Mouse (Mus musculus): Measurements from ENCODE around the gene Pgpep1l. TPM values are rescaled to one million over a fixed set of nuclear protein-coding genes. Genes with fewer than 3 reads are reported as not detected.
"Not testable (repeated sequence)": the region's sequence is repeated elsewhere in the genome, so short reads cannot be mapped to it uniquely, and the experiment has no call there.

Pgpep1l gene
- not detected for total RNA-seq (2021)
- long read RNA-seq, experiment 1, partial matches to known transcripts = 0 of 1 reads
- long read RNA-seq, experiment 1, other reads (novel, unspliced or antisense) = 1 of 1 reads
- long read RNA-seq, experiment 2 = 0 reads

DNA sequence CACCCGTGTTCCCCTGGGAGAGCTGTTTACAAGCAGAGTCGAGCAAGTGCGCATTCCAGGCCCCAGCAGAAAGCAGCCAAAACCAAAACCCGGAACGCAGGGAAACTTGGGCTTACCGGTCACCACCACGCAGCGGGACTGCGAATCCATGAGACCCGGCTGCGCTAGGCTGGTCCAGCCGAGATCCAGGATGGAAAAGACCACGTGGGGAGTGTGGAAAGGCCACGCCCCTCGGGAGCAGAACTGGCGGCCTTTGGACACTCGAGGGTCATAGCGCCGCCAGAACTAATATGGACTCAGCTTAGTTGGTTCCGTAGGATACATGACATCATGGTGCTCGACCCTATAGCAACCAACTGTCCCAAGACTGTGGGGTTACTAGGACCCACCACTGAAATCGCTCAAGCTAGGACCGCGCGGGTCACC lies at the start of gene Pgpep1l:
Gene Pgpep1l (minus strand): TSS at position 206 of the 426 bp plus-strand sequence.
- peak; percentile 42 to 54 for DNase-seq

DNA sequence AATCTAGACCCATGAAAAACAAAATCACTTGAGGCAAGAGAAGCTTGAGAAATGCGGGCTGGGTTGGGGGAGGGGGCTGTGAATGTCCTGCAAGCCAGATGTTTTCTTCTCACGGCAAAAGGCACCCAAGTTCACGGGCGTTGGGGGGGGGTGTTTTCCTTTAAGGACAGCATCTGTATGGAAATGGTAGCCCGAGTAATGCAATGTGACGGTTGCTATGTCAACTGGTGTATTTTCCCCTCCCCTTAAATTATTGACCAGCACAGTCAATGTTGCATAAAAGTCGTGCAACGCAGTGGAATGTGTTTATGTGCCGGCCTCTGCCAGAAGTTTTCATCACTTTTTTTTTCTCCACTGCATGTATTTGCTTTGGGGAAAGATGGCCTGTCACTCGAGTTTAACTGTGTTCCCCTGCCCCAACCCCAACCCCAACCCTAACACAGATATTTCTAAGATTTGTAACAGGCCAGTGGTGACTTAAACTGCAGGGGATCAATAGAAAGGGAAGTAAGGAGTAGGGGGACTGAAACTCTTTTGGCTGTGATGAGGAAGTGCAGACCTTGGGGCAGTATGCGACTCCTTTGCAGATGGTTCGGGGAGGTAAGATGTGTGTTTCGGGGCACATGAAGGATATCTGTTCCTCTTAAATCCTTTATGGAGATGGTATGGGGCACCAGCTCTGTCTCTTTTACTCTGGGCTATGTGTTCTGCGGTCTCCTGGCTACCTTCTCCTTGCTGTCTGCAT lies 49.2 kb upstream of the Pgpep1l start:
- no peak for DNase-seq

DNA sequence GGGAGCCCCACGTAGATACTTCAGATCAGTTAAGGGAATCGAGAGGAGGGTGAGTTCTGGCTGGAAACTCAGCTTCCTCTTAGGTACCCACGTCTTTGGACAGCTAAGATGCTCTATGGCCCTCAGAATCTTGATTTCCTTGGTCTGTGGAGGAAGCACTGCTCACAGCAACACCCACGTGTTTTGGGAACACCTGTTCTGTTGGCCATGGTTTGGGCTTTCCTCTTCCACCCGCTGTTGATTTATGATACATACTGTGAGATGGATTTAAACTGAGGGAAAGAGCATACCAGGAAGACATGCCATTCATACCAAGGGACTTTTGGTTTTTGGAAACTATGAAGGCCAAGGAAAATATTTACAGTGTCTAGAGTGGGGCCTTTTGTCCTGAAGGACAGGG lies 48.4 kb upstream of the Pgpep1l start:
- DNase-seq = no peak

DNA sequence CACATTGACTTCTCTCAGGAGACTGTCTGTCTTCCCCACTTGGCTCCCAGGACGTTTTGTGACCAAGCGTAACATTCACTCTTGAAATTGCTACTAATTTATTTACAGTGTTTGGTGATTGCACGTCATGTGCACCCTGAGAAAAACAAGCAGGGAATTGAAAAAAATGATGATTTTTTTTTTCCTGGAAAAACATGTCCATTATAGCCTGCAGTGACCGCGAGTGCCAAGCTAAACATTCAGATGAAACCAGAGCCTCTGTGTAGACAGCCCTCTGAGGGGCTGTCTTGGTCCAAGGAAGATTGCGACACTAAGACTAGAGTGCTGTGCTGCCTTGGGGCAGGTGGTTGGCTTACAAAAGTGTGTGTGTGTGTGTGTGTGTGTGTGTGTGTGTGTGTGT lies 47.4 kb upstream of the Pgpep1l start:
- DNase-seq = peak in 1 of 2 experiments; percentile 9

DNA sequence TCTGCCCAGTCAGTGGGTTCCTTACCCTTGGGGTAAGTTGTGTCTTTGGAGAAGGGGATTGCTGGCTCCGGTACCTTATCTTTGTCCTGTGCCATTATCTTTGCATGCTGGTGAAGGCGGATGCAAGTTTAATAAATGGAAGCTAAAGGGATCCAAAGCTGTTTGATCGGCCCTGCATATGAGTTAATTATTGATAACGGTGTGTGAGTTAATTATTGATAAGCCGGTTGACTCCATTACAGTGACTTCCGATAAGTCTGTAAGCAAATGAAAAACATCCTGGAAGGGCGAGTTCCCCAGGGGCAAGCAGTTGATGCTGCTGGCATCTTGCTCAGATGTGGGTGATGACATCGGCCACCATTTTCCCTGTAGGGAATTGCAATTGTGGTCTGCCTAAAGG lies 42.7 kb upstream of the Pgpep1l start:
- DNase-seq = no peak

DNA sequence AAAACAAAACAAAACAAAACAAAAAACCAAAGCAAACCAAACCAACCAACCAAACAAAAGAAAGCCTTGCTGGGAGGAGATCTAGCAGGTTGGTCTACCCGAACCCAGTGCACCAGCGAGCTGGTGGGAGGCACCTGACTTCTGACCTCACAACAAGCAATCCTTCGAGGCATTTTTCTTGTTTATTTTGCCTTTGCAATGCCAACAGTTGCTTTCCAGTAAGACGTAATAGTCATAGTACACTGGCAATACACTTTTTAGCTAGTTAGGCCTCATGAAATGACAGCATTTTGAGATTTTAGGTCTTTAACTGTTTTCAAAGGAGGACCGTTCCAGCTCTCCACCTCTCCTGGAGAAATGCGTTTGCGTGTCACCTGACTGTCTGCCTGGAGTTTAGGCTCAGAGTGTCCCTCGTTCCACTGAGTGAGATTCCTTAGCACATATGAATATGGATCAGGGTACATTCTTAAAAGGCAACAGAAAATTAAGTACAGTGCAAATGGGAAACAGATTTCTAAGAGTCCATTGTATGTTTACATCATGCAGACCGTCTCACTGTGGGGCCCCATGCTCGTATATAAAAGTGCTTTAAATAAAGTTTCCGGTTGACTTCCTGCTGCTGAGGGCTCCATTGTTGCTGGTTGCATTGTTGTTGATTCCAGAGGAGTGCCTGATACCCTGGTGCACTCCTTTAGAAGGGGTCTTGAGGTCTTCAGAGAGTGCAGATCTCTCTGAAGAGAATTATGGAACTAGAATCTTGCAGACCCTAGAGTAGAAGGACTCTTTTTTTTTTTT lies 41.9 kb upstream of the Pgpep1l start:
- DNase-seq = no peak

DNA sequence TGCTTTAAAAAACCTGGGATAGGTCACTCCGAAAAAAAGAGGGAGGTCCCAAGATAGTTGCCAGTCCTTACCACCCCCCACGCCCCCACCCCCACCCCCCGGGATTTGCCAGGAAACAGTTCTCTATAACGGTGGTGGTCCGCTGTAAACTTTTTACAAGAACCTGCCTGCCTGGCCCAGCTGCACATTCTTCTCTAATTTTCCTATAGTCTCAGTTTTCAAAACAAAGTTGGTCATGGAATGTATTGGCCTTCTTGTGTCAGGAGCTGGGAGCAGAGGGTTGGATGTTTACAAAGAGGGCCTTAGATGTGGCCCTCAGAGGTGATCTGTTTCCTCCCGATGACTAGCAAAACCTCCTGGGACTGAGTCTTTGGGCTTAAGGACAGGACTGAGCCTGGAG lies 39.7 kb upstream of the Pgpep1l start:
- no peak for DNase-seq

DNA sequence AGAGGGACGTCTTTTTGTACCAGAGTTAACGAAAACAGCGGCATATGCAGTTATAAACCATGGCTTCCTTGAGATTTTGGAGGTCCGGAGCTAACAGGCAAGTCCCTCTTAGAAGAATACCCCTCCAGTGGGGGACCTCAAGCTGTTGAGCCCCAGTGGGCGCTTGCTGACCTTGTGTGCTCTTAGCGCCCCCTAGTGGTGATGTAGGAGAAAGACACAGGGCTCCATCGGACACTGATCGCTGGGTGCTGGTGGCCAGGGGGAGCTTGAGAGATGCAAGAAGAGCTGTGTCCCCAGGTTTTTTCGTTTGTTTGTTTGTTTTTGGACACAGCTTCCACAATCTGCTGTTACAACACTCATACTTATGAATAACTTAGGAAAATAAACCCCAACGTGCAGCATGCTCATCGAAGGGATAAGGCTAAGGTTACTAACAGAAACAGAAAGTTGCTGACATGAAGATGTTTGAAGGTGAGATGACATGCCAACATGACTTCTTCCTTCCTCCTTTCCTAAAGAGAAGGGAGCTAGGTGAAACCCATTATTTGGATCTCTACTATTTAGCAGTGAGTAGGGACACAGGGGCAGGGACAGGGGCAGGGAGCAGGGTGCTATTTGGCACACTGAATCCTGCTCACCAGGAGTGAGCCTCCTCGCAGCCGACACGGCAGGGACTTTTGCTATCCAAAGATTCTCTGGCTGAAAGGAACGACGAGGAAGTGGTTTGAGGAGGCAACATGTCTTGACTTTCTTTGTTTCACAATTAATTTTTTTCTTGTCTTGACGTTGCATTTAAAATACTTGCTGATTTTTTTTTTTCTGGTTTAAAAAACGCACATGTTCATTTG lies 38.8 kb upstream of the Pgpep1l start:
- peak; percentile 52 to 73 for DNase-seq

DNA sequence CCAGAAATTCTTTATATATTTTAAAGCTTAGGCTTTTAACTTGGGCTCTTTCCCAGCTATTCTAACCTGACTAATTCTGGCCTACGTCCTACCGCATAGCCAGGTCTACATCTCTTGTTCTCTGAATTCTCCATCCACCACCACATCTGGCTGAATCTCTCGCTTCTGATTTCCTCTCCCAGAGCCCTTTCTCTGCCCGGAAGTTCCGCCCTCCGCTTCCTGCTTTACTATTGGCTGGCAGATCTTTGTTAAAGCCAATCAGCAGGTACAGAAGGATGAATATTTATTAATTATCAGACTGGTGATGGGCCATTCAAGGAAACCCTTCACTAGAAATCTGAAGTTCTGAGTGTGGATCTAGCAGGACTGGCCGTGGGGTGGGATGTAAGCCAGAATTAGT lies 37.1 kb upstream of the Pgpep1l start:
- peak; percentile 25 to 27 for DNase-seq

DNA sequence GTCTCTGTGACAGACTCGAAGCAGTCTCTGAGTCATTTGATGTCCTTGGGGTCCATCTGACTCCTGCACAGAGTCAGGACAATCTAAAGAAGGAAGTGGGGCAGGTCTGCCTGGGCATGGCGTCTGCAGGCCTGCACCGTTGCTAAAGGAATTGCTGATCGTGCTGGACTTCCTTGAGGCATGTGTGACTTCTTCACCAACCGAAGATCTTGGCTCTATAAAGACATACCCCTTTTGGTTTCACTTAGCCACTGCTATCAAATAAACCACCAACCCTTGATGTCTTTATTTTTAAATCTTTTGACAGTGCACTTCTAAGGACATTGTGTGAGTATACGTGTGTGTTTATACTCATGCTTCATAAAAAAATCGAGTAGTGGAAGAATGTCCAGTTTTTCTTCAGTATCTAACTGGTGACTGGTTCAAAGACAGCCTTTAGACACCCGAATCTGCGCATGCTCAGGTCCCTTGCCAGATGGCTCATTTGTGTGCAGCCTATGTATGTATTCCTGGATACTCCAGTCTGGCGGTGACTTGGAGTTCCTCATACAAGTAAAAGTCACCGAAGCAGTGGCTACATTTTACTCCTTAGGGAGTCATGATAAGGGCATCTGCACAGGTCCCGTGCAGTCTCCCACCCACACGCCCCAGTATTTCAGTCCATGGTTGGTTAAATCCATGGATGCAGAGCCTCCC lies 34.5 kb upstream of the Pgpep1l start:
- no peak for DNase-seq

DNA sequence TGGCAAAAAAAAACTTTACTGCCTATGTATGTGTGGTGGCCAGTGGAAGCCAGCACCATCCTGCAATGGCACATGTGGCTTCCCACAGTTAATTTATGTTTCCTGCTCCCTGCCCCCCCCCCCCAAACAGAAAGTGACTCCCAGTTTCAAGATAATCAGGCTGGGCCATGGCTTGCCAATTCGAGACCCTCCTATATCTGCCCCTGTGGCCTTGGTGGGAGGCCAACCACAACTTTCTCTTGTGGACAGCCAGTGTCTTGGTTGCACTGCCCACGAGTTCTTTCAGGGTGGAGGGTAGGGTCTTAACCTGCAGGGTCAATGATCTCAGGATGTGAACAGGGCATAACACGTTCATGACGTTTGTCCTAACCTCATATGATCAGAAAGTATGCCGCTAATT lies 32.5 kb upstream of the Pgpep1l start:
- DNase-seq = no peak

DNA sequence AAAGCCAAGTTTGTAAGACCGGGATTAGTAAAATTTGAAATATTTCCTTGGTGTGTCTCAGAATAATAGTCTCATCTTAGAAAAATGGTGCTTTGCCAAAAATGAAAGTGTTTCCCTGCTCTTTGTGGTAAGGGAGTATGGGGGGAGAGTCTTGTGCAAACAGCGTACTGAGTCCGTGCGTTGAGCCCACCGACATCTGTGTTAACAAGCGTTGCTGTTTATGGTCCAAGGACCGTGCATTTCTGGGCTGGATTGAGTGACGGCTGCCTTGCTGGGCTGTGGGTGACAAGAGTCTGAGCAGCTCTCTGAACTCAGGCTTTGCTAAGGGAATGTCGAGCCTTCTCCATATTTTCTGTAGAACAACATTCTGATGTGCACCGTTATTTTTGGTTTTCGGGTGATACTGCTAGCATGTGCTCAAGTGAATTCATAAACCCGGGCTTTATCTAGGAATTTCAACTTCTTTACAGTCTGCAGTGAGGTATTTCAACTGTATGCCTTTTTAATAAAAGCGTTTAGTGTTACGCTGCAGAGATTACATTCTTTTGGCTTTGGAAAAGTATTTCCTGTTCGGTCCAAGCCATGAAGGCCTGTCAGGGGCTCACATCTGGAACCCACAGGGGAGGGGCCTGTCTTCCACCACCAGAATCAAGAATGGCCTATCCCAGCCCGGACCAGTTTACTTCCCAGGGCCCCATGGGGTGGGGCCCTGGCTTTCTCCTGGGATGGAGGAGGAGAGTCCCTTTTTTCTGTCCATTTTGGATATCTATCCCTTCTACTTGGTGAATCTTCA lies 30.2 kb upstream of the Pgpep1l start:
- no peak for DNase-seq

DNA sequence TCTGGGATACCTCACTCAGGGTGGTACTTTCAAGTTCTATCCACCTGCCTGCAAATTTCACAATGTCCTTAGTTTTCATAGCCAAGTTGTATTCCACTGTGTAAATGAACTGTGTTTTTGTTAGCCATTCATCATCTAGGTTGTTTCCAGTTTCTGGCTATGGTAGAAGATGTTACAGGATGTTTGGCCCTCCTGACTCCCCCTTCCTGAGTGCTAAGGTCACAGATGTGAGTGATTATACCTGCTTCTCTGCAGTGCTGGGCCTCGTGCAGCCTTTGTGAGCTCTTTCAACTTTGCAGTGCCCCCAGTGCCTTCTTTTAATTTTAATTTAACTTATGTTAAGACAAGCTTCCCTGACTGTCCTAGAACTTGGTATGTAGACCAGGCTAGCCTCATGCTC lies 27.6 kb upstream of the Pgpep1l start:
- no peak for DNase-seq

DNA sequence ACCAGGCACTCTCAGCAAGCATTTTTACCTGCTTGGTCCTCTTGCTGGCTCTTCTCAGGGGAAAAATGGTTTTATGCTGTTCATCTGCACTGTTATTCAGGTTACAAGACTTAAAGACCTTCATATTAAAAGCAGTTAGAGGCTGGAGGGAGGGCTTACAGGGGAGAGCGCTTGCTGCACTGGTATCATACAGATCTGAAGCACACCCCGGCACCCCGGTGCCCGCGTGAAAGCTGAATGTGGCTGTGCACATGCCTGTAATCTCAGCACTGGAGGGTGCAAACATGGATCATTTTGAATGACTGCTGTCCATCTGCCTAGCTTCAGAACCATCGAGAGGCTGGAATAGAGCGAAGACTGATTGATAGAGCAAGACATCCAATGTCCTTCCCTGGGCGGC lies 25.0 kb upstream of the Pgpep1l start:
- DNase-seq = no peak

DNA sequence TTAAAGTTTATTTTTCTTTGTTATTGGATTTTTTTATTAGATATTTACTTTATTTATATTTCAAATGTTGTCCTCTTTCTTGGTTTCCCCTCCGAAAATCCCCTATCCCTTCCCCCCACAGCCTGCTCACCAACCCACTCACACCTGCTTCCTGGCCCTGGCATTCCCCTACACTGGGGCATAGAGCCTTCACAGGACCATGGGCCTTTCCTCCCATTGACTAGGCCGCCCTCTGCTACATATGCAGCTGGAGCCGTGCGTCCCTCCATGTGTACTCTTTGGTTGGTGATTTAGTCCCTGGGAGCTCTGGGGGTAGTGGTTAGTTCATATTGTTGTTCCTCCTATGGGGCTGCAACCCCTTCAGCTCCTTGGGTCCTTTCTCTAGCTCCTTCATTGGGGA lies 24.0 kb upstream of the Pgpep1l start:
- not testable (repeated sequence) for DNase-seq

DNA sequence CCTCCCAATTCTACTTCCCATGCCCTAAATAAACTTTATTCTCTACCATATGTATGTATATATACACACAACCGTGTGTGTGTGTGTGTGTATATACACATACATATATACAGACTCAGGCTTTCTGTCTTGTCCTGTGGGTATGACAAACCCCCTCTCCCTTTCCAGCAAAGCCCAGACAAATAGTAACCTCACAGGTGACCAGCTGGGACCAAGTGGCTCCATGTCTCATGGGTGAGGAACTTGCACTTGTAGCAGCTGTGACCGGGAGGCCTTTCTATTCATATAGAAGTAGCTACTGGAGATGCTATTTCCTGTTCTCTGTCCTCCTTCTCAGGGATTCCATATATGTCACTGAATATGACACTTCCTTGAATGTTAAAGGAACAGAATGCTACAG lies 23.5 kb upstream of the Pgpep1l start:
- DNase-seq = no peak

DNA sequence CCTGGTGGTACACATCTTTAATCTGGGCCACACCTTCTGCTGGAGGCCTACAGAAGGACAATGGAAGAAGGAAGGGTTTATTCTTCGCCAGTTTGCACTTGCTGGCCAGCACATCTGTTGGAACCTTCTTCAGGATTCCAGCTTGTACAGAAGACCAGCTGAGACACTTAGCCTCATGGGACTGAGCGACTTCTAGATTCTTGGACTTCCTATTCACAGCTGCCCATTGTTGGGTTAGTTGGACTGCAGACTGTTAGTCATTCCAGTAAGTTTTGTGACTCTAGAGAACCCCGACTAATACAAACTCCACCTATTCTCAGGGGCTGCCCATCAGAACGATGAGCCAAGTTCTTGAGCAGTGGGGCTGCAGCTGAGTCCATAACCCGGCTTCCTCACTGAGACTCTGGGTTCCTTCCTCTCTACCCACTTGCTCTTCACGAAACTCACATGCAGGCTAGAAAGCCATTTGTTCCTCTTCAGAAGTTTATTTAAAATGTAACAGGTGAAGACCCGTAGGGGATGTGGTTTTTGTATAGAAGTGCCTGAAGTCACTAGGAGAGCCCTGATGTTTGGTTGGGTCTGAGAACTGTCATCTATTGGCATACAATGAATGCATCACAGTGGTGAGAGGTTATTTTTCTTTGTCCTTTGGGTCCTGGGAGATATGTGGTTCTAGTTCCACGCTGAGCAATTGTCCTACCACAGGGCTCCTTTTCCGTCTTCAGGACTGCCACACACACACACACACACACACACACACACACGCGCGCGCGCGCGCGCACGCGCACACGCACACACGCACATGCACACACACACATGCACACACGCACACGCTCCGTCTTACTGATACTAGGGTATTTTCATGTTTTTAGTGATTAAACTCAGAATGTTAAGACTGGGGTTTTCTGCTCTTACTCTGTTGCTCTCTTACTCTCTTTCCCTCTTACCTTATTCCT lies 22.8 kb upstream of the Pgpep1l start:
- no peak for DNase-seq

DNA sequence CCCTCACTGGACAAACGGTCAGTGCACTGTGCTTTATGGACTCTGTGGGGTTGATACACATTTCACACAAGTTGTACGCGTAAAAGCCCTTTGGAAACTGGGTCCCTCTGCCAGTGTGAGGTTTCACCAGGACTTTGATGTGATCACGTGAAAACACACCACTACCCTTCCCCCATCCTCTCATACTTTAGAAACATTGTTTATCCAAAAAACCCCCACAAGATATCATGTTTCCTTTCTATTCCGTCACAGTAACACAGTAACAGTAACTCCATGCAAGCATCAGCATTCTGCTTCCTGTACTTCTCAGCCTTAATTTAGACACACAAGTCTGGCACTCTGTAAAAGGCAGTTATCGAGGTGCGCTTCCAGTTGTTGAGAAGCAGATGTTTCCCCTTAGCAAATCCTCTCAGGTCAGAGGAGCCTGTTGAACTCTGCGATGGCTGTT lies 21.8 kb upstream of the Pgpep1l start:
- DNase-seq = no peak

DNA sequence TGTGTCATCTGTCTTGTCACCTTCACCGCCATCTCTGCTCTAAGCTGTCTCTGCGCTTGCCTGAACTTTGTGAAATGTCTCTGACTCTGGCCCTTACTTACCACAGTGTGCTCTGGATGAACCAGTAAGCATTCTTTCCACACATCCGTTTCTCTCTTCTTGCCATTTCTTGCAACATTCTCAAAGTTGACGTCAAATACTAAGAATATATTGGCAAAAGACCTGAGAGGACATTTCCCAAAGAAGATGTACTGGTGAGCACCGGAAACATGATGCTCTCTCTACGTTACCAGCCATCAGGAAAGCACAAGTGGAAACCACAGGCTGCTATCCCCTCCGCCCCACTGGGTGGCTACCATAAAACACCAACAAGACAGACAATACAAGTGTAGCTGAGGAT lies 19.7 kb upstream of the Pgpep1l start:
- DNase-seq = no peak

DNA sequence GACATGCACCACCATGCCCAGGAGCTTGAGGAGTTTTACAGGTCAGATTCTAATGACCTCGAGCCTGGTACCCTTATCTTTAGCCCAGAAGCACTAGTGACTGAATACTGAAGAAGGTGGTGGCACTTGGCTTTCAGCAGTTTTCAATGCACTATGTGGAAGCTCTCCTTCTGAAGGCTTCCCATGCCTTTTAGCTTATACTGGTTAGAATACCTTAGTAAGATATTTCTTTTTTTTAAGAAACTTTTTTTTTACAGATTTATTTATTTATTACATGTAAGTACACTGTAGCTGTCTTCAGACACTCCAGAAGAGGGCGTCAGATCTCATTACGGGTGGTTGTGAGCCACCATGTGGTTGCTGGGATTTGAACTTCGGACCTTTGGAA lies 19.1 kb upstream of the Pgpep1l start:
- DNase-seq = not testable (repeated sequence)
